Mouse (Mus musculus) liver, postnatal 0 days (tissue): Measurements from ENCODE around the gene Smyd2.

Experiments
- CTCF ChIP-seq: sonication (generic); IDR thresholded peaks from 2 replicates; pipeline ENCODE4 v1.5.1; 2016; ENCODE audit warnings: antibody characterized with exemption, low read depth
- EP300 ChIP-seq: IDR thresholded peaks from 2 replicates; pipeline ENCODE4 v1.6.1; 2016; ENCODE audit warnings: antibody characterized with exemption, low read depth, mild to moderate bottlenecking

DNA sequence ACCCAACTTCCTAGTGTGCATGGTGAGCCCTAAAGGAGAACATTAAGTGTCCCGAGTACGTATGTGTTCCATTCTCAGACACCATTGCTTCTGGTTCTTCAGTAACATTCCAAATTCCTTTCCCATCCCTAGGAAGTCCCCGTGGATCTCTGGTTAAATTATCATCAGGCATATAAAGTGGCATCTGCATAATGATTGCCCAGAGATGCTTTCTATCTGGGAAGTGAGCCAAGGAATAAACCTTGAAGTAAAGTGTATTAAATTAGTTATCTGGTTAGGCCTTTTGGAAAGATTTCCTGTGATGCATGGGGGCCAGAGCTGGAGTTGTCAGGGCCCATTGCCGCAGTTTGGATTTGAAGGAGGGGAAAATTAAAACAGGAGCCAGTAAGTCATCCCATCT lies 50.1 kb downstream of the Smyd2 start:
- TF ChIP-seq CTCF, result no peak
- TF ChIP-seq EP300, result no peak
